Mouse (Mus musculus) left cerebral cortex, postnatal 10 days (tissue): Measurements from ENCODE around the gene Kxd1. TPM values are rescaled to one million over a fixed set of nuclear protein-coding genes. Genes with fewer than 3 reads are reported as not detected.

Experiments
- DNase-seq, 2 experiments: peaks; one replicate each; pipeline ENCODE4 v3.0.0; 2021 to 2022; ENCODE audit warnings: low spot score in 2 of 2, mixed read lengths in 1 of 2; ENCODE audit errors: extremely low spot score in 1 of 2
- intact Hi-C: fragments of 180-260 bp; cut with DNase I; formaldehyde crosslinking; loops from one replicate; pipeline ENCODE4 v1.15.1; 2025
- total RNA-seq, 2 experiments: library from RNA; stranded (reverse); gene quantifications; 2 replicates each; pipeline ENCODE4 v1.2.3; 2021

The Kxd1 gene
- total RNA-seq, result 10 to 100 TPM; 37.5 to 41.2 TPM

GRCm38 (mm10) chr8:70527512-70528181 is at the start of gene Kxd1, which contains the start of gene Fkbp8:
Gene Kxd1, minus strand, starts transcription at chr8:70527956.
Gene Fkbp8, plus strand, starts transcription at chr8:70527724.
- intact Hi-C loops, result no loop called here
- DNase-seq, result peak; percentile 98

- no peak for DNase-seq
- intact Hi-C loops, result no loop called here
Measured at GRCm38 (mm10) chr8:70577207-70577606, 49.5 kb upstream of the Kxd1 start.

- intact Hi-C loops, result no loop called here
- DNase-seq, result peak in 1 of 2 experiments; percentile 87
Measured at GRCm38 (mm10) chr8:70574915-70575314, 47.2 kb upstream of the Kxd1 start.

GRCm38 (mm10) chr8:70574302-70574701 is 46.5 kb upstream of the Kxd1 start:
- intact Hi-C loops, result no loop called here
- DNase-seq, result no peak

GRCm38 (mm10) chr8:70570990-70571389 is 43.2 kb upstream of the Kxd1 start:
- intact Hi-C loops, result no loop called here
- DNase-seq, result no peak

GRCm38 (mm10) chr8:70570360-70570759 is 42.6 kb upstream of the Kxd1 start:
- DNase-seq, result no peak
- intact Hi-C loops, result no loop called here

GRCm38 (mm10) chr8:70565561-70565960 is 37.8 kb upstream of the Kxd1 start:
- intact Hi-C loops, result no loop called here
- DNase-seq, result peak in 1 of 2 experiments; percentile 62

GRCm38 (mm10) chr8:70564696-70565235 is 37.0 kb upstream of the Kxd1 start:
- DNase-seq, result no peak
- intact Hi-C loops, result no loop called here

GRCm38 (mm10) chr8:70563763-70564387 is 36.1 kb upstream of the Kxd1 start:
- no peak for DNase-seq
- intact Hi-C loops, result no loop called here

GRCm38 (mm10) chr8:70562802-70563201 is 35.0 kb upstream of the Kxd1 start:
- intact Hi-C loops, result no loop called here
- DNase-seq, result no peak

GRCm38 (mm10) chr8:70561809-70562535 is 34.2 kb upstream of the Kxd1 start:
- DNase-seq, result peak in 1 of 2 experiments; percentile 44
- intact Hi-C loops, result no loop called here

GRCm38 (mm10) chr8:70561357-70561756 is 33.6 kb upstream of the Kxd1 start:
- DNase-seq, result no peak
- intact Hi-C loops, result no loop called here

- intact Hi-C loops, result no loop called here
- DNase-seq, result no peak
Measured at GRCm38 (mm10) chr8:70560564-70560963, 32.8 kb upstream of the Kxd1 start.

GRCm38 (mm10) chr8:70560096-70560495 is 32.3 kb upstream of the Kxd1 start:
- intact Hi-C loops, result no loop called here
- DNase-seq, result peak in 1 of 2 experiments; percentile 81

- intact Hi-C loops, result no loop called here
- no peak for DNase-seq
Measured at GRCm38 (mm10) chr8:70558983-70559382, 31.2 kb upstream of the Kxd1 start.

- intact Hi-C loops, result no loop called here
- DNase-seq, result peak in 1 of 2 experiments; percentile 48
Measured at GRCm38 (mm10) chr8:70558334-70558733, 30.6 kb upstream of the Kxd1 start.

GRCm38 (mm10) chr8:70555079-70555747 is 27.5 kb upstream of the Kxd1 start:
- intact Hi-C loops, result no loop called here
- DNase-seq, result no peak

- peak in 1 of 2 experiments; percentile 70 for DNase-seq
- intact Hi-C loops, result no loop called here
Measured at GRCm38 (mm10) chr8:70553740-70554139, 26.0 kb upstream of the Kxd1 start.

GRCm38 (mm10) chr8:70552836-70553235 is 25.1 kb upstream of the Kxd1 start:
- no peak for DNase-seq
- intact Hi-C loops, result no loop called here
